Mouse (Mus musculus) myocyte (in vitro differentiated cells): ENCODE results near the gene Jade2.

Experiments
- CEBPB ChIP-seq: IDR thresholded peaks from 2 replicates; pipeline ENCODE4 v1.6.1; 2011; ENCODE audit warnings: mild to moderate bottlenecking, moderate library complexity; ENCODE audit not compliant: poor library complexity, insufficient read depth, severe bottlenecking
- E2F4 ChIP-seq: IDR thresholded peaks from one replicate; pipeline ENCODE4 v1.6.1; 2011; ENCODE audit warnings: mild to moderate bottlenecking, control low read depth, moderate library complexity; ENCODE audit not compliant: insufficient read depth
- MAX ChIP-seq: IDR thresholded peaks from one replicate; pipeline ENCODE4 v1.6.1; 2011; ENCODE audit warnings: low read depth, mild to moderate bottlenecking, control low read depth
- MYOG ChIP-seq, 3 experiments: IDR thresholded peaks; one replicate each; pipeline ENCODE4 v1.6.1; 2011; ENCODE audit warnings: control low read depth in 2 of 3, low read depth in 2 of 3, mild to moderate bottlenecking in 2 of 3; ENCODE audit not compliant: insufficient read length in 2 of 3, control insufficient read depth in 1 of 3, insufficient read depth in 1 of 3
- POLR2A ChIP-seq: IDR thresholded peaks from one replicate; pipeline ENCODE4 v1.6.1; 2011; ENCODE audit warnings: low read depth, mild to moderate bottlenecking, control low read depth, moderate library complexity; ENCODE audit not compliant: insufficient read length
- POLR2AphosphoS2 ChIP-seq: IDR thresholded peaks from one replicate; pipeline ENCODE4 v1.6.1; 2011; ENCODE audit warnings: low read depth, control low read depth; ENCODE audit not compliant: insufficient read length
- REST ChIP-seq: IDR thresholded peaks from one replicate; pipeline ENCODE4 v1.6.1; 2011; ENCODE audit warnings: mild to moderate bottlenecking, control low read depth, moderate library complexity; ENCODE audit not compliant: insufficient read depth, insufficient read length
- TCF12 ChIP-seq: IDR thresholded peaks from one replicate; pipeline ENCODE4 v1.6.1; 2011; ENCODE audit warnings: mild to moderate bottlenecking, control low read depth; ENCODE audit not compliant: poor library complexity, insufficient read depth, severe bottlenecking
- USF1 ChIP-seq: IDR thresholded peaks from one replicate; pipeline ENCODE4 v1.6.1; 2011; ENCODE audit warnings: low read depth, mild to moderate bottlenecking, control low read depth, moderate library complexity

- TF ChIP-seq TCF12 = no peak
- TF ChIP-seq MAX = no peak
- TF ChIP-seq POLR2A = no peak
- TF ChIP-seq E2F4 = no peak
- no peak for TF ChIP-seq POLR2AphosphoS2
- no peak for TF ChIP-seq USF1
- no peak for TF ChIP-seq CEBPB
- no peak for TF ChIP-seq MYOG (IDR thresholded peaks at IDR 0.05; ENCODE audit: control insufficient read depth in 1 of 3, insufficient read depth in 1 of 3, insufficient read length in 2 of 3, low read depth in 2 of 3)
- no peak for TF ChIP-seq REST
These were observed 17.5 kb downstream of the Jade2 start for GRCm38 (mm10) chr11:51839973-51840372.
